Mouse (Mus musculus): Measurements from ENCODE around the gene Pnmt. TPM values are rescaled to one million over a fixed set of nuclear protein-coding genes. Genes with fewer than 3 reads are reported as not detected.

The Pnmt gene
- polyA plus RNA-seq (2012; rRNA removed; ENCODE audit: low replicate concordance): not detected in 2 replicates

GRCm38 (mm10) chr11:98385638-98386585 lies at the start of gene Pnmt:
TSS of gene Pnmt (plus strand) at chr11:98386450.

DNA sequence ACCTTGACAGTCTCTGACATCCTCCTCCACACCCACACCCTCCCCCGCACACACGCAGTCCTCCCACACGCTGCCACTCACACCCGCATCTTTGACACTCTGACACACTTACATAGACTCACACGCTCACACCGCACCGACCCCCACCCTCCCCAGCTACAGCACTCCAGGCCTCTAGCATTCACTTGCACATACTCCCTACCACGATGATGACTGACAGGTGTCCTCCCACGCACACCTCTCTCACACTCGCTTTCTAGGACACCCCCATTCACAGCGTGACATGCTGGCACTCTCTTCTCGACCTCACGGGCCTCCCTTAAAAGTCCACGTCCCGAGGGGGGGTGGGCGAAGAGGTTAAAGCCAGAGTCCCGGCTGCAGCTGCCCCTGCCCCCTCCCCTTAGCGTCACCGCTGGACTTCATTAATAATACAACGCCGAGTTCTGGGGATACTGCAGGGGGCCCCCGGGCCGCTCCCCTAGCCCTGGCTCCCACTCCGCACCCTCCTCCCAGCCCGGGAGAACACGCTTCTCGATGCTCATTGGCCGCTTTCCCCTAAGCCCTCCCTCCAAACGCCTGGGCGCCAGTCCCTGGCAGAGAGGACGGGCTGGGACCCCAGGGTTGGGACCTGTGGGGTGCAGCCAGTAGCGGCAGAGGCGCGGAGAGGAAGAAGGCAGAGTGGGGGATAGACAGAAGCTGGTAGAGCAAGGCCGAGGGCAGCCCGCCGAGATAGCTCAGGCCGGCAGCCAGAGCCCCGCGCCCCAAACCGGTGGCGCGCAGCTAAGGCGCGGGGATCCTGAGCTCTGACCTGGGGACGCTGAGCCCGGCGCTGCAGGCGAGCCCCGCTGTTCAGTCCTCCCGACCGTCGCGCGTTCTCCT lies 37.9 kb upstream of the Pnmt start, which contains the start of gene Ppp1r1b:
Gene Ppp1r1b (plus strand): TSS at position 322 of the 879 bp plus-strand sequence.

GRCm38 (mm10) chr11:98358161-98359083 lies 27.8 kb upstream of the Pnmt start, which contains the start of gene Stard3:
TSS of gene Stard3 (plus strand) at chr11:98358368.

DNA sequence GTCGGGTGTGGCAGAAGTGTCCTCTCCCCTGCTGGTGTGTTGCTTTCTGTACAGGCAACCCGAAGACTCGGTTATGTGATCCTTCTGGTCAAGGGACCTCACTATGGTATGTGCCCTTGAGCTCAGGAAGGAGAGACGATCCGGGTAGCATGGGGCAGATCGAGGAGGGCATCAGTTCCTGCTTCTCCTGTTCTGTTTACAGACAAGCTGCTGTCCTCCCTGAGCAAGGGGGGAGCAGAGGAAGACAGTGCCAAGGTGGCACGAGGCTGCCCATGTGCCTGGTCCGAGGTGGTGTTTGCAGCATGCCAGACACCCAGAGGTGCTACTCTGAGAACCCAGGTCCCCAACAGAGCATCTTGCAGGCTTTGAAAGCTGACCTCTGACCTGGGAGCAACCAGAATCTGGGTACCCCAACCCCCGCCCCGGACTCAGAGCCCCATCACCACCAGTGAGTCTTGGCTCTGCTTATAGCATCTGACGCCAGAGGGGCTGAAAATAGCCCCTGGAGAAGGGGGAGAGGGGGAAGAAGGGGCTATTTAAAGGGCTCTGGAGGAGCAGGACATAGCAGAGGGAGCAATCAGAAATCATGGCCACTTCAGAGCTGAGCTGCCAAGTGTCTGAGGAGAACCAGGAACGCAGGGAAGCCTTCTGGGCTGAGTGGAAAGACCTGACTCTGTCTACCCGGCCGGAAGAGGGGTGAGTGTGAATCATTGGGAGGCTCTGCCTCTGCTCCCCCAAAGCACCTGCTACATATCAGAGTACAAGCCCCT lies 2.8 kb upstream of the Pnmt start, which contains the start of gene Tcap:
Gene Tcap (plus strand): TSS at position 551 of the 770 bp plus-strand sequence.

DNA sequence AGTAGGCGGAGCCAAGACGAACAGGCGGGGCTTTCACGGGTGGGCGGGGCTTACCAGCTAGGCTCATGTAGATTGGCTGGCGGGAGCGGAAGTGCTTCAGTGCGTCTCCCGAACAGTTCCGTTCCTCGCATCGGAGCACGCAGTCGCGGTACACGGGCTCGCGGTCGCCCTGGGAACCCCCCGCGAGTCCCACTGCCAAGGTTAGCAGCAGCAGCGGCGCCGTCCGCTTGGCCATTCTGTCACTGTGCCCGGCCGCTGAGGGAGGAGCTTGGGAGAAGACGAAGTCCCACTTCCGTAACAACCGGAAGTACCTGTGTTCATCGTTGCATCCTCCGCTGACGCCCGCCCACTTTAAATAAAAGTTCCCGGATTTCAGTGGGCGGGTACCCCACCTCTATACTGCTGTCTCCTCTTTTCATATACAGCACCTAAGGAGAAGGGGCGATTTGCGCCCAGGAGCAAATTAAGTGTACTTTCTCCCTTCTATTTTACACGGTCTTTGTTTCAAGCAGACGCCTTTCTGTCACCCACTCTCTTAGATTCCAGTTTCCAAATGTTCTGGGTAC lies 14.0 kb downstream of the Pnmt start, which contains the start of gene Pgap3:
Gene Pgap3 (minus strand): TSS at position 330 of the 566 bp plus-strand sequence.

DNA sequence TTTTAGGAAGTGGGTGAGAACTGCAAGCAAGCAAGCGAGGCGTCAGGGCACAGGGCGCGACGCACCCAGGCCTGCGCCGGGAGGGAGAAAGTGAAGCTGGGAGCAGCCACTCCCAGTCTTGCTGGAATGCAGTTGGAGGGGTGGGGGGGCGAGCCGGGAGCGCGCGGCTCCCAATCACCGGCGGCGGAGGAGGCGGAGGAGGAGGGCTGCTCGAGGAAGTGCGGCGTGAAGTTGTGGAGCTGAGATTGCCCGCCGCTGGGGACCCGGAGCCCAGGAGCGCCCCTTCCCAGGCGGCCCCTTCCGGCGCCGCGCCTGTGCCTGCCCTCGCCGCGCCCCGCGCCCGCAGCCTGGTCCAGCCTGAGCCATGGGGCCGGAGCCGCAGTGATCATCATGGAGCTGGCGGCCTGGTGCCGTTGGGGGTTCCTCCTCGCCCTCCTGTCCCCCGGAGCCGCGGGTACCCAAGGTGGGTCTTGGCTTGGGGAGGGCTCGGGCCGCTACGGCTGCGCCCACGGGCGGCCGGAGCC lies 26.1 kb downstream of the Pnmt start, which contains the start of gene Erbb2:
Gene Erbb2 (plus strand): TSS at position 198 of the 524 bp plus-strand sequence.

Other genes with a start within 250 kb of the Pnmt start
- 25.0 and 26.4 TPM in 2 replicates for gene Fbxl20, start 236.0 kb upstream of the Pnmt start, polyA plus RNA-seq (2012; rRNA removed; ENCODE audit: low replicate concordance)
- gene Med1, start 193.2 kb upstream of the Pnmt start, polyA plus RNA-seq (2012; rRNA removed; ENCODE audit: low replicate concordance): 14.6 and 19.2 TPM in 2 replicates
- gene Cdk12, start 183.4 kb upstream of the Pnmt start, polyA plus RNA-seq (2012; rRNA removed; ENCODE audit: low replicate concordance): 12.8 and 19.3 TPM in 2 replicates
- not detected in 2 replicates for gene Neurod2, start 56.8 kb upstream of the Pnmt start, polyA plus RNA-seq (2012; rRNA removed; ENCODE audit: low replicate concordance)
- gene Ppp1r1b, start 38.0 kb upstream of the Pnmt start, polyA plus RNA-seq (2012; rRNA removed; ENCODE audit: low replicate concordance): 0.16 and 2.8 TPM in 2 replicates
- gene Stard3, start 28.1 kb upstream of the Pnmt start, polyA plus RNA-seq (2012; rRNA removed; ENCODE audit: low replicate concordance): 59.8 and 72.5 TPM in 2 replicates
- gene Tcap, start 2.6 kb upstream of the Pnmt start, polyA plus RNA-seq (2012; rRNA removed; ENCODE audit: low replicate concordance): 0.26 and 1.4 TPM in 2 replicates
- gene Pgap3, start 14.0 kb downstream of the Pnmt start, polyA plus RNA-seq (2012; rRNA removed; ENCODE audit: low replicate concordance): 8.2 and 20.1 TPM in 2 replicates
- gene Erbb2, start 26.0 kb downstream of the Pnmt start, polyA plus RNA-seq (2012; rRNA removed; ENCODE audit: low replicate concordance): 9.8 and 37.8 TPM in 2 replicates
- gene Mien1, start 52.5 kb downstream of the Pnmt start, polyA plus RNA-seq (2012; rRNA removed; ENCODE audit: low replicate concordance): 76.2 and 117 TPM in 2 replicates
- gene Grb7, start 59.9 kb downstream of the Pnmt start, polyA plus RNA-seq (2012; rRNA removed; ENCODE audit: low replicate concordance): 5.4 and 31.8 TPM in 2 replicates
- 1.0 and 9.3 TPM in 2 replicates for gene Ikzf3, start 159.6 kb downstream of the Pnmt start, polyA plus RNA-seq (2012; rRNA removed; ENCODE audit: low replicate concordance)
- gene Zpbp2, start 164.6 kb downstream of the Pnmt start, polyA plus RNA-seq (2012; rRNA removed; ENCODE audit: low replicate concordance): 0.33 and 0.44 TPM in 2 replicates
- 176 and 317 TPM in 2 replicates for gene Ormdl3, start 200.9 kb downstream of the Pnmt start, polyA plus RNA-seq (2012; rRNA removed; ENCODE audit: low replicate concordance)
- gene Lrrc3c, start 211.8 kb downstream of the Pnmt start, polyA plus RNA-seq (2012; rRNA removed; ENCODE audit: low replicate concordance): not detected in 2 replicates
- gene Gm12355, start 239.2 kb downstream of the Pnmt start, polyA plus RNA-seq (2012; rRNA removed; ENCODE audit: low replicate concordance): not detected in 2 replicates
- gene Gsdma3, start 239.9 kb downstream of the Pnmt start, polyA plus RNA-seq (2012; rRNA removed; ENCODE audit: low replicate concordance): not detected in 2 replicates

All from subcutaneous adipose tissue, adult 2 months (tissue).